Mouse (Mus musculus): ENCODE measurements at regions not wholly inside any gene's neighbourhood (a gene's known extent, or its start where the extent isn't known, plus 50 kb on each side); places are given as distances from the start of the nearest gene placed in this dataset.
"Not testable (repeated sequence)": the region's sequence is repeated elsewhere in the genome, so short reads cannot be mapped to it uniquely, and the experiment has no call there.

DNA sequence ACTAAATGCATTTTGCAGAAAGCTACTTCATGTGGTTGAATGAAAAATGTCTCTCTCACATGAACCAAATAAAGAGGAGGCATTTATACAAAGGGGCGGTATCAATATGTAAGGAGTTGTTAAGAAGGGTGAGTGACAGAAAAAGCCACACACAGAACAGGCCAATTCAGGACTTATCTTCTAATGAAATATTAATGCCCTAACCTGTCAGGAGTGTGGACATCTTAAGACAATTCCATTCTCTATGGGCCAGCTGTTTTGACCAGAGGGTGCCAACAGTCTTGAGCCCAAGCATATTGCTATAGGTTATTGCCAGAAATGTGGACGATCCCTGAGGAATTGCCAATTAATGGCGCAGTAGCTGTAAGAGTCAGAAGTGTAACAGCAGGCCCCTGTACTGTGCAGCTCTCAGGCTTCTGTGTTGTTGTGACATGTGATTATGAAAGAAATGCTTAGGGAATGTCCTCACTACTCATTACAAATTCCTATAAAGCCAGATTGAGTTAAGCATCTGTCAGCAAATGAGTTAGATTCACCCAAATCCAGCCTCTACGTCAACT lies 393.8 kb downstream of the Ice1 start:
- no peak for ATAC-seq (replicated peaks; ENCODE audit: insufficient number of reproducible peaks, low FRiP score, low TSS enrichment)
- Histone ChIP-seq H3K4me3 (ENCODE audit: low read depth, low read length) (no peak overlapping the region), H3K27me3 (ENCODE audit: control insufficient read depth, insufficient read depth, low read length) (no peaks in the 10 kb centered on the region), H3K4me1 (ENCODE audit: control insufficient read depth, insufficient read depth, low read length) (no peaks in the 10 kb centered on the region), H3K4me2 (no peak overlapping the region), H3K9ac (ENCODE audit: low read depth, low read length) (no peak overlapping the region), H3K9me3 (replicated peaks; ENCODE audit: control insufficient read depth, low read length) (no peaks in the 10 kb centered on the region), H3K27ac (ENCODE audit: low read depth, low read length) (no peak overlapping the region), H3K36me3 (ENCODE audit: control insufficient read depth, insufficient read depth, low read length) (no peaks in the 10 kb centered on the region)
- WGBS (ENCODE audit: insufficient replicate concordance), result 91% methylated on average over 4 of the region's 4 CpGs

- H3K4me1 ChIP-seq (ENCODE audit: control insufficient read depth, insufficient read depth, low read length), result no peaks in the 10 kb centered on the region
- WGBS (ENCODE audit: insufficient replicate concordance), result 67% methylated on average over 12 of the region's 12 CpGs
- H3K27me3 ChIP-seq (ENCODE audit: control insufficient read depth, insufficient read depth, low read length), result no peaks in the 10 kb centered on the region
- no peak overlapping the region for H3K4me2 ChIP-seq
- H3K9ac ChIP-seq (ENCODE audit: low read depth, low read length), result no peak overlapping the region
- H3K9me3 ChIP-seq (replicated peaks; ENCODE audit: control insufficient read depth, low read length), result no peaks in the 10 kb centered on the region
- no peak overlapping the region for H3K4me3 ChIP-seq (ENCODE audit: low read depth, low read length)
- H3K36me3 ChIP-seq (ENCODE audit: control insufficient read depth, insufficient read depth, low read length), result no peaks in the 10 kb centered on the region
- H3K27ac ChIP-seq (ENCODE audit: low read depth, low read length), result no peak overlapping the region
- ATAC-seq (replicated peaks; ENCODE audit: insufficient number of reproducible peaks, low FRiP score, low TSS enrichment), result no peak
These were observed 377.4 kb downstream of the Ice1 start for GRCm38 (mm10) chr13:70260003-70260496.

DNA sequence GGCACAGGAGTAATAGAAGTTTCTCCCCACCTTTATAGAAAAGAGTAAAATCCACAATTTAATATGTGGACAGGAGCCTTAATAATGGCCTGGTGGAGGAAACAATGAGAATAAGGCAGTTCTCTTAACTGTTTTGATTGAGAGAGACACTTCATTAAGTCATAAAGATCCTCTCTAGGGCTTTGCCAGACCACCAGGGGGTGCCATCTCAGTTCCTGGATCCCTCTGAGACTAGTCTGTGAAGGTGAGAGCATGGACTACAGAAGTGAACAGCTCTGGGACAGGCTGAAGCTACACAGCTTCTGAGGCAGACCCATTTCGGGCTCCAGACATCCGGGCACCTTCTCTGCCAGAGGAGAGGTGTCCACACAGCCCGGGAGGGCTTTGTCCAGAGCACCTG lies 373.8 kb downstream of the Ice1 start:
- no peak overlapping the region for H3K9ac ChIP-seq (ENCODE audit: low read depth, low read length)
- H3K4me1 ChIP-seq (ENCODE audit: control insufficient read depth, insufficient read depth, low read length), result no peaks in the 10 kb centered on the region
- WGBS (ENCODE audit: insufficient replicate concordance), result 76% methylated on average over 3 of the region's 3 CpGs

DNA sequence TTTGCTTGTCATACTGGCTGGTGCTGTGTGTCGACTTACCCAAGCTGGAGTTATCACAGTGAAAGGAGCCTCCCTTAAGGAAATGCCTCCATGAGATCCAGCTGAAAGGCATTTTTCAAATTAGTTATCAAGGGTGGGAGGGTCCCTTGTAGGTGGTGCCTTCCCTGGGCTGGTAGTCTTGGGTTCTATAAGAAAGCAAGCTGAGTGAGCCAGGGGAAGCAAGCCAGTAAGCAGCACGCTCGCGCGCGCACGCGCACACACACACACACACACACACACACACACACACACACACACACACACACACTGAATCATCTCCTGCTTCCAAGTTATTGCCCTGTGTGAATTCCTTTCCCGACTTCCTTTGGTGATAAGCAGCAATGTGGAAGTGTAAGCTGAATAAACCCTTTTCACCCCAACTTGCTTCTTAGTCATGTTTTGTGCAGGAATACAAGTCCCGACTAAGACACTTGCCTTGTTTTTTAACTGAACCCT lies 360.5 kb downstream of the Ice1 start:
- not testable (repeated sequence) for H3K27me3 ChIP-seq (ENCODE audit: control insufficient read depth, insufficient read depth, low read length); H3K9ac ChIP-seq (ENCODE audit: low read depth, low read length); H3K4me1 ChIP-seq (ENCODE audit: control insufficient read depth, insufficient read depth, low read length); H3K36me3 ChIP-seq (ENCODE audit: control insufficient read depth, insufficient read depth, low read length); H3K4me3 ChIP-seq (ENCODE audit: low read depth, low read length); H3K9me3 ChIP-seq (replicated peaks; ENCODE audit: control insufficient read depth, low read length); H3K4me2 ChIP-seq
- 66% methylated on average over 10 of the region's 10 CpGs for WGBS (ENCODE audit: insufficient replicate concordance)
- ATAC-seq (replicated peaks; ENCODE audit: insufficient number of reproducible peaks, low FRiP score, low TSS enrichment), result 0 out of 2 replicates have a peak, but pooled peaks have one; percentile 52
- H3K27ac ChIP-seq (ENCODE audit: low read depth, low read length), result peak overlapping the region; percentile 68; the same call in 1 of the 2 replicates

More for the DNA sequence above, 373.8 kb downstream of the Ice1 start:
- no peak overlapping the region for H3K27ac ChIP-seq (ENCODE audit: low read depth, low read length)
- no peak for ATAC-seq (replicated peaks; ENCODE audit: insufficient number of reproducible peaks, low FRiP score, low TSS enrichment)
- H3K4me3 ChIP-seq (ENCODE audit: low read depth, low read length), result no peak overlapping the region
- no peaks in the 10 kb centered on the region for H3K36me3 ChIP-seq (ENCODE audit: control insufficient read depth, insufficient read depth, low read length)
- H3K27me3 ChIP-seq (ENCODE audit: control insufficient read depth, insufficient read depth, low read length), result no peaks in the 10 kb centered on the region
- no peak overlapping the region for H3K4me2 ChIP-seq
- H3K9me3 ChIP-seq (replicated peaks; ENCODE audit: control insufficient read depth, low read length), result no peaks in the 10 kb centered on the region

DNA sequence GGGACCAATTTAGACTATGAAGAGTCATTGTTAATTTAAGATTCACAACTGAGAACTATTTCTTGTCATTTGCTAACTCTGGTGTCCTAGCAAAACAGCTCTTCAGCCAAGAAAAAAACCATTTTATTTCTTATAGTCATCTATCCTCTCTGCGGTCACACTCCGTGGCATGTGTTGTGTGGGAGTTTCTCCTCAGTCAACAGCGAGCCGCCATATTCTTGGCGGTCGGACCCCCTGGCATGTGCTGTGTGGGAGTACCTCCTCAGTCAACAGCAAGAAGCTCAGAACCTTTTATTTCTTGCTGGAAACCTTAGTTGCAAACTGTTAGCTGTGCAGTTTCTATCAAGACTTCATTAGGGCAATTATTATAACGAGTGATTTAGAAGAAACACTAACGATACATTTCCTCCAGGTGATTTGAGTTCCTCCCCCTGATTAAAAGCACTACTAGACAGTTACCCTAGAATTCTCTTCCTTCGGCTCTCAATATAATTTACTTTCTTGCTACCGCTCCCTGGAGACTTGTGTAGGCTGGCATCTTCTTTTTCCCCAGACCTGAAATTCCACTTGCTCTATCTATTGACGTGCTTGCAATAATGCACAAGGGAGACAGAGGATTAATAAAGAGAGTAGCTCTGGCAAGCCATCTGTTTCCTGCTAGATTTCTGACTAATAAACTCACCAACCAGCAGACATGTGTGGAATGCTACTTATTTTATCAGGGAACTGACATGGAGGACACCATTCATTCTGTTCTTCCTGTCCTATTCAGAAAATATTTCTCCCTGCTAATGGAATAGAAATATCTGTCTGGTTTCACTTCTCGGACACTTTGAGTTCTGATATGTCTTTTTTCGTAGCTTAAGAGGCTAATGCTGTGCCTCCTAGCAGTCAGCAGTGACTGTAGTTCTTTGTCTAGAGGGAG lies 359.5 kb downstream of the Ice1 start:
- H3K4me3 ChIP-seq (ENCODE audit: low read depth, low read length), result no peak overlapping the region
- H3K9me3 ChIP-seq (replicated peaks; ENCODE audit: control insufficient read depth, low read length), result no peaks in the 10 kb centered on the region
- no peak for ATAC-seq (replicated peaks; ENCODE audit: insufficient number of reproducible peaks, low FRiP score, low TSS enrichment)
- no peaks in the 10 kb centered on the region for H3K36me3 ChIP-seq (ENCODE audit: control insufficient read depth, insufficient read depth, low read length)
- no peak overlapping the region for H3K4me2 ChIP-seq
- WGBS (ENCODE audit: insufficient replicate concordance), result 67% methylated on average over 13 of the region's 13 CpGs
- H3K4me1 ChIP-seq (ENCODE audit: control insufficient read depth, insufficient read depth, low read length), result peaks cover 4% of the 10 kb centered on the region; the same call in 1 of the 2 replicates
- peak overlapping the region; percentile 68 for H3K27ac ChIP-seq (ENCODE audit: low read depth, low read length)
- no peak overlapping the region for H3K9ac ChIP-seq (ENCODE audit: low read depth, low read length)
- no peaks in the 10 kb centered on the region for H3K27me3 ChIP-seq (ENCODE audit: control insufficient read depth, insufficient read depth, low read length)

GRCm38 (mm10) chr13:70281051-70281847 lies 356.2 kb downstream of the Ice1 start:
- no peak for ATAC-seq (replicated peaks; ENCODE audit: insufficient number of reproducible peaks, low FRiP score, low TSS enrichment)
- Histone ChIP-seq H3K4me3 (ENCODE audit: low read depth, low read length) (no peak overlapping the region), H3K4me2 (no peak overlapping the region), H3K9ac (ENCODE audit: low read depth, low read length) (no peak overlapping the region), H3K27me3 (ENCODE audit: control insufficient read depth, insufficient read depth, low read length) (no peaks in the 10 kb centered on the region), H3K27ac (ENCODE audit: low read depth, low read length) (no peak overlapping the region), H3K9me3 (replicated peaks; ENCODE audit: control insufficient read depth, low read length) (no peaks in the 10 kb centered on the region), H3K36me3 (ENCODE audit: control insufficient read depth, insufficient read depth, low read length) (no peaks in the 10 kb centered on the region), H3K4me1 (ENCODE audit: control insufficient read depth, insufficient read depth, low read length) (peaks cover 6% of the 10 kb centered on the region; the same call in 1 of the 2 replicates)
- 72% methylated on average over 7 of the region's 7 CpGs for WGBS (ENCODE audit: insufficient replicate concordance)

DNA sequence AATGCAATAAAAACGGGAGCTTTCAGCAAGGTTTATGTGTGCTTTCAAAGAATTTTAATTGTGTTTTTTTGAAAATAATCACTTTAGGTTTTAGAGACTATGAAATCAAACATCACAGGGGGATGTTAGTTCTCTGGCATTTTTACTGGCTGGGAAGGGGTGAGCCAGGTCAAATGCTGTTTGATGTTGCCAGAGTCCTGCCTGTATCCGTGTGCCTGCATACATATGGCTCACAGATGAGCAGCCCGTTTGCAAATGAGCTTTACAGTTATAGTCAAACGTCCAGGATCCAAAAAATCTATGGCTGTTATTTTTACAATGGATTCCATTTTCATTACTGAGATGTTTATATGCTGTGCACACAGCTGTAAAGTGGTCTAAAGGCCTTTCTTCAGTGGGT lies 354.7 kb downstream of the Ice1 start:
- H3K4me3 ChIP-seq (ENCODE audit: low read depth, low read length), result no peak overlapping the region
- no peak overlapping the region for H3K9ac ChIP-seq (ENCODE audit: low read depth, low read length)
- no peak overlapping the region for H3K27ac ChIP-seq (ENCODE audit: low read depth, low read length)
- ATAC-seq (replicated peaks; ENCODE audit: insufficient number of reproducible peaks, low FRiP score, low TSS enrichment), result no peak
- no peaks in the 10 kb centered on the region for H3K27me3 ChIP-seq (ENCODE audit: control insufficient read depth, insufficient read depth, low read length)
- H3K36me3 ChIP-seq (ENCODE audit: control insufficient read depth, insufficient read depth, low read length), result no peaks in the 10 kb centered on the region
- H3K9me3 ChIP-seq (replicated peaks; ENCODE audit: control insufficient read depth, low read length), result no peaks in the 10 kb centered on the region
- H3K4me1 ChIP-seq (ENCODE audit: control insufficient read depth, insufficient read depth, low read length), result peaks cover 6% of the 10 kb centered on the region; the same call in 1 of the 2 replicates
- no peak overlapping the region for H3K4me2 ChIP-seq
- WGBS (ENCODE audit: insufficient replicate concordance), result 48% methylated on average over 4 of the region's 4 CpGs

GRCm38 (mm10) chr13:70283231-70283630 lies 354.2 kb downstream of the Ice1 start:
- no peak overlapping the region for H3K9ac ChIP-seq (ENCODE audit: low read depth, low read length)
- H3K4me3 ChIP-seq (ENCODE audit: low read depth, low read length), result no peak overlapping the region
- no peak overlapping the region for H3K27ac ChIP-seq (ENCODE audit: low read depth, low read length)
- no peaks in the 10 kb centered on the region for H3K36me3 ChIP-seq (ENCODE audit: control insufficient read depth, insufficient read depth, low read length)
- H3K4me1 ChIP-seq (ENCODE audit: control insufficient read depth, insufficient read depth, low read length), result peaks cover 2% of the 10 kb centered on the region; the same call in 1 of the 2 replicates
- no peak overlapping the region for H3K4me2 ChIP-seq
- no peaks in the 10 kb centered on the region for H3K27me3 ChIP-seq (ENCODE audit: control insufficient read depth, insufficient read depth, low read length)
- 49% methylated on average over 5 of the region's 5 CpGs for WGBS (ENCODE audit: insufficient replicate concordance)
- no peaks in the 10 kb centered on the region for H3K9me3 ChIP-seq (replicated peaks; ENCODE audit: control insufficient read depth, low read length)
- ATAC-seq (replicated peaks; ENCODE audit: insufficient number of reproducible peaks, low FRiP score, low TSS enrichment), result no peak

Measured in heart, embryonic 11.5 days (tissue).